Mouse (Mus musculus) v-Abl transformed pro-B cells (cell line): ENCODE results near the gene Ptp4a2.
"Not testable (repeated sequence)": the region's sequence is repeated elsewhere in the genome, so short reads cannot be mapped to it uniquely, and the experiment has no call there.

Experiments
- in situ Hi-C, 2 experiments: fragments of 400-800 bp; cut with MboI; formaldehyde crosslinking; loops; one replicate each; pipeline ENCODE4 v1.15.1; 2025; ENCODE audit not compliant: unreplicated experiment in 2 of 2

Ptp4a2 gene

GRCm38 (mm10) chr4:129810798-129811604 is at the start of gene Ptp4a2:
TSS of gene Ptp4a2 (plus strand) at chr4:129811219.
- in situ Hi-C loops = no loop called here

- in situ Hi-C loops = no loop called here
Observed at GRCm38 (mm10) chr4:129761606-129762005, 49.4 kb upstream of the Ptp4a2 start.

- in situ Hi-C loops = not testable (repeated sequence)
Observed at GRCm38 (mm10) chr4:129762496-129762895, 48.5 kb upstream of the Ptp4a2 start.

- in situ Hi-C loops = no loop called here
Observed at GRCm38 (mm10) chr4:129765351-129765750, 45.7 kb upstream of the Ptp4a2 start.

- in situ Hi-C loops = no loop called here
Observed at GRCm38 (mm10) chr4:129767782-129768181, 43.2 kb upstream of the Ptp4a2 start.

- in situ Hi-C loops = not testable (repeated sequence)
Observed at GRCm38 (mm10) chr4:129768742-129769141, 42.3 kb upstream of the Ptp4a2 start.

GRCm38 (mm10) chr4:129770600-129770999 is 40.4 kb upstream of the Ptp4a2 start:
- in situ Hi-C loops = no loop called here

- in situ Hi-C loops = no loop called here
Observed at GRCm38 (mm10) chr4:129771314-129771671, 39.7 kb upstream of the Ptp4a2 start.

- in situ Hi-C loops = no loop called here
Observed at GRCm38 (mm10) chr4:129771672-129772521, 39.1 kb upstream of the Ptp4a2 start.

GRCm38 (mm10) chr4:129781881-129782675 is 28.9 kb upstream of the Ptp4a2 start:
- in situ Hi-C loops = loop anchor here (5.0 to 10.0 kb wide), 4 partner anchors 63 to 313 kb away; partner anchors contain the start of gene Spocd1 (in 1 of the 2)

GRCm38 (mm10) chr4:129782857-129783331 is 28.1 kb upstream of the Ptp4a2 start:
- in situ Hi-C loops = loop anchor here (5.0 to 10.0 kb wide), 4 partner anchors 62 to 312 kb away; partner anchors contain the start of gene Spocd1 (in 1 of the 2)

- in situ Hi-C loops = loop anchor here (5.0 to 10.0 kb wide), 4 partner anchors 61 to 311 kb away; partner anchors contain the start of gene Spocd1 (in 1 of the 2)
Observed at GRCm38 (mm10) chr4:129783506-129783905, 27.5 kb upstream of the Ptp4a2 start.

- in situ Hi-C loops = loop anchor here (5.0 to 10.0 kb wide), 5 partner anchors 57 to 310 kb away; partner anchors contain the start of gene Spocd1 (in 1 of the 2)
Observed at GRCm38 (mm10) chr4:129785178-129785577, 25.8 kb upstream of the Ptp4a2 start.

GRCm38 (mm10) chr4:129788693-129789092 is 22.3 kb upstream of the Ptp4a2 start:
- in situ Hi-C loops = loop anchor here (5.0 to 10.0 kb wide), 5 partner anchors 54 to 306 kb away; partner anchors contain the start of gene Spocd1 (in 1 of the 2)

- in situ Hi-C loops = loop anchor here (5.0 to 10.0 kb wide), 5 partner anchors 53 to 305 kb away; partner anchors contain the start of gene Spocd1 (in 1 of the 2)
Observed at GRCm38 (mm10) chr4:129789635-129790034, 21.4 kb upstream of the Ptp4a2 start.

GRCm38 (mm10) chr4:129790475-129790874 is 20.5 kb upstream of the Ptp4a2 start:
- in situ Hi-C loops = no loop called here

- in situ Hi-C loops = no loop called here
Observed at GRCm38 (mm10) chr4:129791399-129791798, 19.6 kb upstream of the Ptp4a2 start.

GRCm38 (mm10) chr4:129792666-129793202 is 18.3 kb upstream of the Ptp4a2 start:
- in situ Hi-C loops = no loop called here

GRCm38 (mm10) chr4:129793713-129794329 is 17.2 kb upstream of the Ptp4a2 start:
- in situ Hi-C loops = no loop called here
